Mouse (Mus musculus) lung, postnatal 0 days (tissue): Measurements from ENCODE around the gene Myh8.

Experiments used
- CTCF ChIP-seq: IDR thresholded peaks from 2 replicates; pipeline ENCODE4 v1.5.1; 2016; ENCODE audit warnings: antibody characterized with exemption, mild to moderate bottlenecking
- EP300 ChIP-seq: IDR thresholded peaks from 2 replicates; pipeline ENCODE4 v1.6.1; 2016; ENCODE audit warnings: antibody characterized with exemption, mild to moderate bottlenecking, control low read depth

DNA sequence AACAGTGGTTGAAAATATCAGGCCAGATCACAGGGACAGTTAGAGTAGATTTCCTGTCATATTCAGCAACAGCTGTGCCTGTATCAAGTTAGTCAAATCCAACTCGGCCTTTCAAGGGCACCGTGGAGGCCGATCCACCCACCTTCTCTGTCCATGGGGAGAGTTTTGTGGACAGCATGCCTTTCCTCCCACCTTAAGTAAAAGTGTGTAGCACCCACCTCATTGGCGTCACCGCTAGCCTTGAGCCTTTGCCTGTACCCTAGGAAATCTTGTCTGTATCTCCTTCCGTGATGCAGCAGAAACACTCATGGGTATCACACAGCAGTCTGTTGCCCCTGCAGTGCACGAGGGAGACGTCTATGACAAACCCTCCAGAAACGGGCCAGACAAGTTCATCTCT lies 40.1 kb upstream of the Myh8 start:
- TF ChIP-seq EP300 (no peak), CTCF (no peak)
